Mouse (Mus musculus) heart, embryonic 11.5 days (tissue): ENCODE results near the gene Tbck. TPM values are rescaled to one million over a fixed set of nuclear protein-coding genes. Genes with fewer than 3 reads are reported as not detected.

Source experiments
- ATAC-seq: fragments of 200-750 bp; cut with Nextera tagmentation; replicated peaks from 2 replicates; pipeline ENCODE4 v1.8.0; 2017; ENCODE audit warnings: moderate library complexity; ENCODE audit not compliant: insufficient number of reproducible peaks, low FRiP score, low TSS enrichment
- H3K27ac ChIP-seq: fragments of 300-500 bp; sonication (generic); 2 replicates; pipeline ENCODE4 v1.5.1; 2014; ENCODE audit warnings: mild to moderate bottlenecking, low read depth, low read length
- H3K27me3 ChIP-seq: fragments of 300-500 bp; sonication (generic); 2 replicates; pipeline ENCODE4 v1.6.1; 2014; ENCODE audit warnings: mild to moderate bottlenecking, low read length, mixed read lengths; ENCODE audit not compliant: control insufficient read depth, insufficient read depth
- H3K36me3 ChIP-seq: fragments of 300-500 bp; sonication (generic); 2 replicates; pipeline ENCODE4 v1.6.1; 2014; ENCODE audit warnings: mild to moderate bottlenecking, low read length, moderate library complexity, mixed read lengths; ENCODE audit not compliant: control insufficient read depth, insufficient read depth
- H3K4me1 ChIP-seq: fragments of 300-500 bp; sonication (generic); 2 replicates; pipeline ENCODE4 v1.6.1; 2014; ENCODE audit warnings: low read length; ENCODE audit not compliant: control insufficient read depth, insufficient read depth
- H3K4me2 ChIP-seq: fragments of 300-500 bp; sonication (generic); 2 replicates; pipeline ENCODE4 v1.6.1; 2014; ENCODE audit warnings: mild to moderate bottlenecking, moderate library complexity
- H3K4me3 ChIP-seq: fragments of 300-500 bp; sonication (generic); 2 replicates; pipeline ENCODE4 v1.5.1; 2014; ENCODE audit warnings: low read depth, low read length
- H3K9ac ChIP-seq: fragments of 300-500 bp; sonication (generic); 2 replicates; pipeline ENCODE4 v1.6.1; 2014; ENCODE audit warnings: mild to moderate bottlenecking, low read depth, low read length, moderate library complexity
- H3K9me3 ChIP-seq: fragments of 300-500 bp; sonication (generic); replicated peaks from 2 replicates; pipeline ENCODE4 v1.6.1; 2016; ENCODE audit warnings: low read length; ENCODE audit not compliant: control insufficient read depth
- WGBS: fragments of 180-500 bp; shearing (Covaris S2); extraction: QIAGEN DNeasy Blood & Tissue Kit; methylation state at CpG from one replicate; pipeline ENCODE4 v1.1.7; 2014; ENCODE audit not compliant: insufficient replicate concordance; 5-methylcytosine and 5-hydroxymethylcytosine counted together
- polyA plus RNA-seq: library from polyadenylated mRNA; unstranded; fragments of >200 nt; fragmentation: Nextera tagmentation; extraction: Ambion mirVana; gene quantifications from 2 replicates; pipeline ENCODE4 v1.2.1, GENCODE M21; 2014

Gene Tbck
- polyA plus RNA-seq, 1 experiment from 2014 or later = 15.3 TPM

DNA sequence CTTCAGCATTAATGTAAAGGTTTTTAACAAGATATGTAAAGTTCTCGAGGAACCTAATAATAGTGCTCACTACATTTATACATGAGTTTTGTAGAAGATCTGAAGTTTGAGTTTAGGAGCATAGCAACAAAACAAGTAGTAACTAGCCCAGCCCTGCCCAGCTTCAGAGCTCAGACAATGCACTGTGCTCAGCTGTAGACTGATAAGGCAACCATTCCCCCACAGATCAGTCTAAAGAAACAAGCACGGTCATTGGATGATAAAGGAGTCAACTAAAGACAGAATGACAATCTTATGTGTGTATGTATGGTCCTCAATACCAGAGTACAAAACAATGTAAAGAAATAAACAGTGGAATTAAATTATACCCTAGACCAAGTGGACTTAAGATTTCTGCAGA is 135.5 kb downstream of the Tbck start:
- Histone ChIP-seq H3K9ac (no peak overlapping the region), H3K4me3 (no peak overlapping the region), H3K27me3 (no peaks in the 10 kb centered on the region), H3K9me3 (no peaks in the 10 kb centered on the region), H3K36me3 (no peaks in the 10 kb centered on the region), H3K4me1 (peaks cover 12% of the 10 kb centered on the region), H3K27ac (no peak overlapping the region), H3K4me2 (no peak overlapping the region)
- 56% methylated on average over 2 of the region's 2 CpGs for WGBS
- peak; percentile 81 for ATAC-seq

DNA sequence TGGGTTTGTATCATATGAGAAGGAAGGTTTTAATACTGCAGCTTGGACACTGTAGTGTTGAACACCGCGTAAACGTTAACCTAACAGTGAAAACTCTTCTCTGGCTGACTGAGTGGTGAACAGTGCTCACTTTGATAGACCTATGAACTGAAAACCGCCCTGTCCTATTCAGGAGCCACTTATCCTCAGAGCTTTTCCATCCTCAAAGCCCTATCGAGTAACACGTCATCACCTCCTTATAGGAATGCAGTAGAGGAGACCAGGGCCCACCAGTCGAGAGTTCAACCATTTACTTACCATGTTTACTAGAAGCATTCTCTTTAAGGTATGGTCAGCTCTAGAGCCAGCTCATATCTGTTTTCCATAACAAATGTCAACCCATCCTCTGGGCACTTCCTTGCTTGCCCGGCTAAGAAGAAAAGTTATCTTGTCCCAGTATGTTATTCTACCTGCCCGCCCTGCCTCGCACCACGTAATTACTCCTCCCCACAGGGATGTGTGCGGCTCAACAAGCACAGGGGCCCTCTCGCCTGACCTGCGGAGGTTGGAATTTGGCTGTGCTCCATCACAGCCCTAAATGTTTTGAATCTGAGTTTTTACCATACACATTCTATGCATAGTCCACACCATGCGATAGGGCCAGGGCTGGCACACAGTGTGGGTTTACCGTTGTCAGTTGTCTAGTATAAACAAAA is 147.4 kb downstream of the Tbck start:
- peak overlapping the region; percentile 31 for H3K4me2 ChIP-seq
- H3K27ac ChIP-seq = 0 out of 2 replicates have a peak overlapping the region, but pooled peaks have one; percentile 41
- no peak overlapping the region for H3K4me3 ChIP-seq
- no peaks in the 10 kb centered on the region for H3K36me3 ChIP-seq
- peak; percentile 86 for ATAC-seq
- 38% methylated on average over 16 of the region's 16 CpGs for WGBS
- H3K9ac ChIP-seq = no peak overlapping the region
- no peaks in the 10 kb centered on the region for H3K9me3 ChIP-seq
- H3K27me3 ChIP-seq = no peaks in the 10 kb centered on the region
- H3K4me1 ChIP-seq = peaks cover 10% of the 10 kb centered on the region; the same call in 1 of the 2 replicates

- no peak overlapping the region for H3K4me3 ChIP-seq
- H3K9ac ChIP-seq = no peak overlapping the region
- no peak overlapping the region for H3K27ac ChIP-seq
- no peaks in the 10 kb centered on the region for H3K9me3 ChIP-seq
- H3K4me2 ChIP-seq = no peak overlapping the region
- H3K4me1 ChIP-seq = peaks cover 10% of the 10 kb centered on the region; the same call in 1 of the 2 replicates
- ATAC-seq = no peak
- WGBS = 43% methylated on average over 6 of the region's 6 CpGs
- H3K36me3 ChIP-seq = peaks cover 4% of the 10 kb centered on the region; the same call in 1 of the 2 replicates
- no peaks in the 10 kb centered on the region for H3K27me3 ChIP-seq
Observed at GRCm38 (mm10) chr3:132835118-132835794, 151.3 kb downstream of the Tbck start.

DNA sequence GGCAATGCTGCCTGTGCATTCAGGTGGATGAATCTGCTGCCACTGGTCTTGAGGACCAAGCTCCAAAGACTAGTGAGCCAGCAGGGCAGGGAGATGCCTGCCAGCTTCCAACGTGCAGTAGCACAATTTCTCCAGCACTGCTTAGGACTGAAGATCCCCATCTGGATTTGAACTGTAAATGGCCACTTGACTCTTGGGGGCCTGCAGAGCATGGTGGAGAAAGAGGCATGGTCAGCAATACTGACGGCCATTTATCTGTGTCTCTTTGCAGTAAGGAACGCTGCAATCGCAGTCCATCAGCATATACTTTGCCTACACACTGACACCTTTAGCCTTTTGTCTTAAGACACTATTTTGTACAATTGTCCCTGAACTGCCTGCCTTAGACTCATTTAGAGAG is 153.2 kb downstream of the Tbck start:
- no peak for ATAC-seq
- no peak overlapping the region for H3K4me3 ChIP-seq
- WGBS = 80% methylated on average over 4 of the region's 4 CpGs

DNA sequence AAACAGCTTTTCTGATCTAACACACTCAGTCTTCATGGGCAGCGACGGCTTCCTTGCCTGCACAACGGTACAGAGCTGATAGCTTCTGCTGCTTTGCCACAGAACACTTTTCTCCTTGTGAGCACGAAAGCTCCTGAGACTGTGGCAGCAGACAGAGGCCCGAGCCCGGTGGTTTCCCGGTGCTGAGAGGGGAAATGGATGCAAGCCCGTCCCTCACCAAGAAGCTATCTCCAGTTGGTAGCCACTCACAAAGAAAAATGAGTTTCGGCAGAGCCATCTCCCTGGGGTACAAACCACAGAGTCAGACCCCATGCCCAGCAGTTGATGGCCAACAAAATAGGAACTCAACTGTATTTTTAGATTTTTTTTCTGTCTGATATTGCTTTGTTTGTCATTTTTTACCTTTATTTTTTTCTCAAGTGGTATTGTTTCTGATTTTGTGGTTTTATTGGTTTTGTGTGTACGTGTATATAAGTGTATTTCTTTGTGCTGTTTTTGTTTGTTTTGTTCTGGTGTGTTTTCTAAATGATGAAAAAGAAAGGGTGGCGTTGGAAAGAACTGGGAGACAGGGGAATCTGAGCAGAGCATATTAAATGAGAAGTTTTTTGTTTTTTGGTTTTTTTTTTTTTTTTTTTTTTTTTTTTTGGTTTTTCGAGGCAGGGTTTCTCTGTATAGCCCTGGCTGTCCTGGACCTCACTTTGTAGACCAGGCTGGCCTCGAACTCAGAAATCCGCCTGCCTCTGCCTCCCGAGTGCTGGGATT is 154.9 kb downstream of the Tbck start:
- H3K4me1 ChIP-seq = 0 out of 2 replicates have a peak, but pooled peaks cover 6% of the 10 kb centered on the region
- no peak overlapping the region for H3K4me3 ChIP-seq
- no peak for ATAC-seq
- no peak overlapping the region for H3K9ac ChIP-seq
- no peak overlapping the region for H3K27ac ChIP-seq
- H3K9me3 ChIP-seq = no peaks in the 10 kb centered on the region
- H3K27me3 ChIP-seq = no peaks in the 10 kb centered on the region
- H3K4me2 ChIP-seq = no peak overlapping the region
- peaks cover 4% of the 10 kb centered on the region; the same call in 1 of the 2 replicates for H3K36me3 ChIP-seq
- WGBS = 89% methylated on average over 14 of the region's 15 CpGs

More for the DNA sequence above, 153.2 kb downstream of the Tbck start:
- H3K4me1 ChIP-seq = 0 out of 2 replicates have a peak, but pooled peaks cover 6% of the 10 kb centered on the region
- no peaks in the 10 kb centered on the region for H3K9me3 ChIP-seq
- H3K27ac ChIP-seq = no peak overlapping the region
- H3K9ac ChIP-seq = no peak overlapping the region
- H3K27me3 ChIP-seq = no peaks in the 10 kb centered on the region
- H3K4me2 ChIP-seq = no peak overlapping the region
- H3K36me3 ChIP-seq = peaks cover 4% of the 10 kb centered on the region; the same call in 1 of the 2 replicates

GRCm38 (mm10) chr3:132839516-132839915 is 155.6 kb downstream of the Tbck start:
- Histone ChIP-seq H3K4me1 (0 out of 2 replicates have a peak, but pooled peaks cover 6% of the 10 kb centered on the region), H3K36me3 (peaks cover 4% of the 10 kb centered on the region; the same call in 1 of the 2 replicates), H3K9me3 (no peaks in the 10 kb centered on the region), H3K27me3 (no peaks in the 10 kb centered on the region), H3K4me3 (no peak overlapping the region), H3K9ac (no peak overlapping the region), H3K4me2 (no peak overlapping the region), H3K27ac (no peak overlapping the region)
- WGBS = 93% methylated on average over 8 of the region's 8 CpGs
- no peak for ATAC-seq

DNA sequence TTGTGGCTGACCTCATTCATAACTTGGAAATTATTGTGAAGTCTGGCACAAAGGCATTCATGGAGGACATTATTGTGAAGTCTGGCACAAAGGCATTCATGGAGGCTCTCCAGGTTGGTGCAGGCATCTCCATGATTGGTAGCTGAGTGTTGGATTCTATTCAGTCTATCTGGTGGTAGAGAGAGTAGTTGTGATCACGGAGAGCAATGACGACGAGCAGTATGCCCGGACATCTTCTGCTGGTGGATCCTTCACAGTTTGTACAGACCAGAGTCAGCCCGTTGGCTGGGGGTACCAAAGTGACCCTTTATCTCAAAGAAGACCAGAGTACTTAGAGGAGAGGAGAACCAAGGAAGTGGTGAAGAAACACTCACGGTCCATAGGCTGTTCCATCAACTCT is 158.7 kb downstream of the Tbck start:
- Histone ChIP-seq H3K27me3 (no peaks in the 10 kb centered on the region), H3K9me3 (no peaks in the 10 kb centered on the region), H3K36me3 (peaks cover 4% of the 10 kb centered on the region; the same call in 1 of the 2 replicates), H3K4me1 (no peaks in the 10 kb centered on the region), H3K4me2 (no peak overlapping the region), H3K9ac (no peak overlapping the region), H3K4me3 (no peak overlapping the region), H3K27ac (no peak overlapping the region)
- no peak for ATAC-seq
- 92% methylated on average over 6 of the region's 6 CpGs for WGBS

GRCm38 (mm10) chr3:132849669-132850068 is 165.7 kb downstream of the Tbck start:
- Histone ChIP-seq H3K4me2 (no peak overlapping the region), H3K27ac (no peak overlapping the region), H3K4me1 (peaks cover 4% of the 10 kb centered on the region), H3K27me3 (no peaks in the 10 kb centered on the region), H3K9me3 (no peaks in the 10 kb centered on the region), H3K4me3 (no peak overlapping the region), H3K9ac (no peak overlapping the region), H3K36me3 (no peaks in the 10 kb centered on the region)
- WGBS = 81% methylated on average over 7 of the region's 7 CpGs
- ATAC-seq = no peak
